Mouse (Mus musculus) mesoderm, embryonic 11.5 days (tissue): ENCODE measurements around the gene Pbxip1.
A peak's percentile ranks its signal among the peaks of the same experiment; 100 is the strongest.
"Not testable (repeated sequence)": the region's sequence is repeated elsewhere in the genome, so short reads cannot be mapped to it uniquely, and the experiment has no call there.

ENCODE experiments used
- DNase-seq: peaks from one replicate; pipeline ENCODE4 v3.0.0-alpha.2; 2012; ENCODE audit warnings: low read depth, low spot score

Gene Pbxip1

DNA sequence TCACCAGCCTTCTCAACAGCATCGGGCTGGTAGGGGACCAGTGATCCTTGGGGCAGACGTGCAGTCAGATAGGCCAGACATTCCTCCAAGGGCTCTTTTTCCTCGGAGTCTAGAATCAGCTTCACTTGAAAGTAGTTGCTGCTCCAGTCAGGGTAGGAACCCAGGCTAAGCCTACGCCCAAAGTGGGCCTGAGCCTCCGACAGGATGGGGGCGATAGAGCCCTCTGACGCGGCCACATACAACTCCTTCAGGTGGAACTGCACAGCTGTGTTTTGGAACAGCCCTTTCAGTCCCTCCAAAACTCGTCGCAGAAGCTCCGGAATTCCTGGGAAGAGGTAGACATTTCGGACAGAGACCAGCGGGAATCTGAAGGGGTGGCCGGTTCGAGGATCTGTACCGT, 28.1 kb upstream of the Pbxip1 start:
- DNase-seq: no peak

DNA sequence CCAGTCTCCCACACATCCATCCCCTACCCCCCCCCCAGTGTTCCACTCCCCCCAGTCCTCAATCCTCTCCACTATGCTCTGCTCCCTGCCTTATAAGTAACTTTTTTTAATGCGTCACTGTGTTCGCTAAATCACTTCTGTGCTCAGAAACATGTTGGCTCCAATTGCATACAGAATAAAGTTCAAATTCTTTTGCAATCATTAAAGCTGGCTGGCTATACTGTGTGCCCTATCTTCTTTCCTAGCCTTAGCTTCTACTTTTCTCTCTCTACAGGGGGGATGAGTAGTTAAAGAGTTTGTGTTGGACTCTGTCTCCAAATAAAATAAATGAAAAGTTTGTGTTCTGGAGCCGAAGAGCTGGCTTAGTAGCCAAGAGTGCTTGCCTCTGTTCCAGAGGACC, 26.8 kb upstream of the Pbxip1 start:
- DNase-seq: no peak

DNA sequence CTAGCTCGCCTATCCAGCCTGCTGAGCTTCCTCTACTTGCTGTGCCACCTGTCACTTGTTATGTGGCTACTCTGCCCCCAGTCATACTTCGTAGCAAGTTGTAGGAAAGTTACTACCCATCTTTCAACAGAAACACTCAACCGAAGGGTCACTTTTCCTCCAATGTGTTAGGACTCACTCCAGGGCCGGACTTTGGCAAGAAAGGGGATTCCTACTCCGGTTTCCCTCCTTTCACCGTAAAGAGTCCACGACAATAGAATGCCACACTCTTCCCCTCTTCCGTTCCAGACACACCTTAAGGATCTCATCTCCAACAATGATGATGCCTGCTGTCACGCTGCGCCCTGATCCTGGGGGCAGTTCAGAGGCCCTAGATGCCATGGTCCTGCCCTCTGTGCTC, 25.6 kb upstream of the Pbxip1 start:
- no peak for DNase-seq

DNA sequence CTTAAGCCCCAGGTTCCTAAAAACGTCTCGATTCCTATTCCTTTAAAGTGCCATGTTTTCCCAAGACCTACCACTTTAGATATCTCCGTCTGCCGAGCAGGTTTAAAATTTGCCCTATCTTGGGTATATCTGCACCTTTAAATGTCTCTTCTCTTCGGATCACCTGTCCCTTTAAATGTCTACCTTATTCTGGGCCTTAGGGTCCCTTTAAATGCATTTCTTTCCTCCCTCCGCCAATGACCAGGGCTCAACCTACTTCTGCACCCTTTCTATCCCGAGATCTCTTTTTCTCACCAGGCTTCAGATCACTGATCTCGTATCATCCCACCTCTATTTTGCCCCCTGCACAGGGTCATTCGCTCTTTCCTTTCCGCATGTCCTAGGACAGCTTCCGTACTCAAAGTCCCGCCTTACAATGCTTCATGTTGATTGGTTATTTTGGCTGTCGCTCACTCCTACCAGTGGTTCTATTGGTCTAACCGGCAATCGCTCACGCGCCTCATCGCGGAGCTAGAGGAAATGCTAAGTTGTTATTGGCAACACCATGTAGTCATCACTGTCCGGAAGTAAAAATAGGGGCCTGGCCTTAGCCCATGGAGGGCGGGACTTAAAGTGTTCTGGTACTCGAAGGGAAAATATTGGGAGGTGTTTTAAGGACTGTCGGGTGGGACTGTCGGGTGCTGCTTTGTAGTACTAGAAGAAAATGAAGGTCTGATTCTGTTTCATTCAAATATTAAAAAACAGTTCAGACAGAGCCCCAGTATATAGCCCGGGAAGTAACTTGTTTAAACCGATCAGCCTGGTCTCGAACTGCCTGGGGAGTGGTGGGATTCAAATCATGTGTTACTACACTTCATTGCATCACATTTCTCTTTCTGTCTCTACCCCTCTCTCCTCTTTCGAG, 24.8 kb upstream of the Pbxip1 start, which contains the start of gene Flad1:
Gene Flad1 (minus strand): TSS at position 381 of the 904 bp plus-strand sequence.
- peak; percentile 100 for DNase-seq

DNA sequence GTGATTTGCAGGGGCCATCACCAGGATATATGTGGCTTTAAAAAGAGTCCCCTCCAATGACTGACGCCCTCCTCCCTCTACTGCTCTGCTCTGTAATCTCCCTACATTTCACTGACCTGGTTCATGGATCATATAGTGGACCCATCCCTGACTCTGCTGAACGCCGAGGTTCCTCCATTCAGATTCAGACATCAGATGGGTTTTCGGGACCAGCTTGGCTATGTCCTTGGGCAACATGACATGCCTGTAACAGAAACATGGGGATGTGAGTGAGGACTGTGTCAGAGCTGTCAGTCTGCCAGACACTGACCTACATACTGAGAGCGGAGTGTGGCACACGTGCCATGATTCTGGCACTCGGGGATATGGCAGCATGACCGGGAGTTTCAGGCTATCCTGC, 20.3 kb upstream of the Pbxip1 start:
- no peak for DNase-seq

DNA sequence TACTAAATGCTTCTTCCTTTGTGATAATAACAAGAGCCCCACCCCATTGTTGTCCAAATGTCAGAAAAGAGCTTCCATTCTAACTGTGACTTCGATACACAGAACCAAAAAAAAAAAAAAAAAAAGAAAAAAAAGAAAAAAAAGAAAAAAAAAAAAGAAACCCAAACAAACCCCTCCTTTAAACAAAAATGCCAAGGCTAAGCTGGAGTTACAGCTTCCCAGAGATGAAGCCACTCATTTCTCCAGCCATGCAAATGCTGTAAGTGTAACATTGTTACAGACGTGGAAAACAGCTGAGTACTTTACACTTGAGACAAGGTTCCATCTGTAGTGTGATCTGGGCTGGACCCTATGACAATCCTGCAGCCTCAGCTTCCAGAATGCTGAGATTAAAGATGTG, 19.4 kb upstream of the Pbxip1 start:
- no peak for DNase-seq

DNA sequence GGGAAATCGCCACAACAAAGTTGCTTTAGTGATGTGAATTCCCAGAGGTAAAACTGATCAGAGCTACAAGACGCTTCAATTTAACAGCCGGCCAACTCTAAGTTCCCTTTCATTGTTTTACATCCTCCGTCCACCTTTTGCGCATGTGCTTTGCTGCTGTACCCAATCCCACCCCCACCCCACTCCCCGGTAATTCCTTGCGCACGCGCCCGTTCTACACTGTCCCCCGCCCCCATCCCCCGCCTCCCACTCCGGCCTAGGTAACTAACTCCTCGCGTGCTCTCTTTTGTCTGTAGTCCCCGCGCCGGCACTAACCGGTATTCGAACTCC, 18.7 kb upstream of the Pbxip1 start:
- DNase-seq: peak; percentile 89

DNA sequence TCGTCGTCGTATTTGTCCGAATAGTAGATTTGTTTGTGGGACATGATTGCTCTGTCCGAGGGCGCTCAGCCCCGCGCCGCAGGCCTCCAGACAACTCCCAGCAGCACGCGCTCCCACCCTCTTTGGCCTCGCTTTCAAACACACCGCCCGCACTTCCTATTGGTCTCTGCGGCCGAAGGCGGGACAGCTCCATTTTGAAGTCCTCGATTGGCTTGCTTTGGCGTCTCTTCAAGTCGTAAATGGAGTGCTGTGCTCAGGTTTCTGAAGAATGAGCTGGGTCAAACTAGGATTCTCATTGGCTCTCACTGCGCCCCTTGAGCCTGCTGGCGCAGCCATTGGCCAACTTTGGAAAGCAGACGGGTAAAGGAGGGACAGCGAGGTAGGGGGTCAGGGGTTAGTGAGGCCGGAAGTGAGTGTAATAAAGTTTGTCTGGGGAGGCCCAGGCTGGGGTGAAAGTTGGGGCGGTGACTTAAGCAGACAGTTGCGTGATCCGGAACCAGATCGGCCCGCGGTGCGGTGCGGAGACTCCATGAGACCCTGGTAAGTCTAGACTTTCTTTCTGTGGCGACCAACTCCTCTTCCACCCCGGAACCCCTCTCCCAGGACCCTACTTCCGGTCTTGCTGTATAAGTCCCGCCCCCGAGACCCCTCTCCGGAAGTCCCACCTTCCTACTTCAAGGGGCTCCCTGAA, 18.2 kb upstream of the Pbxip1 start, which contains the start of the genes Cks1b and Shc1:
Gene Cks1b (minus strand): TSS at position 214 of the 691 bp plus-strand sequence.
Gene Shc1 (plus strand): TSS at position 274 of the 691 bp plus-strand sequence.
- DNase-seq: peak; percentile 99

DNA sequence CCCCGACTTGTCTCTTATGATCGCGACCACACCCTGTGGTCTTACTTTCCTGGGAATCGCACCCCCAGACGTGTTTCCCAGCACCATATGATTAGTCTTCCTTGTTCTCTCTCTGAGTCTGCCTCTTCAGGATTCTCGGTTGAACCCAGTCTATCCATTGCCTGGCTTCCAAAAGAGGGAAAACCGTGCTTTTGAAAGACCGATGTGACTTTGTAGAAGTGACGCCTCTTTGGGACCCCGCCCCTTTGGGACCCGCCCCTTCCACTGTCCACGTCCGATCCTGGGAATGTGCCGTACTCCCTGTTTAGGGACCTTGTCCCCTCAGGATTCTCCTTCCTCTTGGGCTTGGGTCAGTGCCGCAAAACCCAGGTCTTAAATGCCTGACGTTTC, 17.6 kb upstream of the Pbxip1 start:
- DNase-seq: peak; percentile 77

DNA sequence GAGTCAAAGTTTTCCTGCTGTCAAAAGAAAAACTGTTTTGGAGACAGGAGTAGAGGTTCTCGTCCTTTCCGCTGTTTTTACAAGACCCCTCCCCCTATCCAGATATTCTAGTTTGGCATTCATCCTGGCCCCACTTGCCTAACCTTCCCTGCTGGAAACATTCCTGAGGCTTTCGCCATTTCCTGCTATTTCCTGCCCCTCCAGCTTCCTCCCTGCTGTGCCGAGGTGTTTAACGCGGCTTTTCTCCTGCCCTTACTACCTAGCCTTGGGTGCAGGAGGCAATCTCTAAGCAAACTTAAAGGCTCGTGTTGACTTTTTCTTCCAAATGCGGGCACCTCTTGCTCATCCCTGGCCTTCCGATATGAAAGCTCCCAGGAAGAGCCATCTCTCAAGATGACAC, 16.9 kb upstream of the Pbxip1 start:
- peak; percentile 54 for DNase-seq

DNA sequence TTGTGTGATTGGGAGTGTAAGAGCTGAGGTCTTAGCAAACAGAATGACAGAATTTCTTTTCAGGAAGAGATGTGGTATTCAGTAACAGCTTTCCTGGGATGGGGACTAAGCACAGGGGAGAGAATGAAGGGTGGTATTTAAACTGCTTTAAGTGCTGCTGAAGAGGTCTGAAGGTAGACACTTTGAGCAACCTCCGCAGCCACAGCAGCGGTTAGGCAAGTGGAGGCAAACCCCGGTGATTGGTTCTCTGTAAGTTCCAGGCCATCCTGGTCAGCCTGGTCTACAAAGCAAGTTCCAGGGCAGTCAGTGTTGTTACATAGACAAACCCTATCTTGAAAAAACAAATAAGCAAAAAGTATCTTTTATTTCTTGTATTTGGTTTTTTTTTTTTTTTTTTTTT, 16.5 kb upstream of the Pbxip1 start:
- DNase-seq: no peak

DNA sequence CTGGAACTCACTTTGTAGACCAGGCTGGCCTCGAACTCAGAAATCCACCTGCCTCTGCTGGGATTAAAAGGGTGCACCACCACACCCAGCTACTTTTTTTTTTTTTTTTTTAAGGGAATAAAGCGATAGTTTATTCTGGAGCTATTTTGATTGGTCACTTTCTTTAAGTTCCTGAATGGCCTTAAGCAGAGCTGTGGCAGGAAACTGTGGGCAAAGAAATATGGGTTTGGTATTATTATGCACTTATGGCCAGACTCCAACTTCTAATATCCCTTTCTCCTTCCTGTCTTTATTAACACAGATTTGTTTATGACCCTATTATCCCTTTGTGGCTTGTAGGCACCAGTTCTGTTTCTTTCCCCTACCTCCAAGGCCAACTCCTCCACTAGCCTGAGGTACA, 16.1 kb upstream of the Pbxip1 start:
- no peak for DNase-seq

DNA sequence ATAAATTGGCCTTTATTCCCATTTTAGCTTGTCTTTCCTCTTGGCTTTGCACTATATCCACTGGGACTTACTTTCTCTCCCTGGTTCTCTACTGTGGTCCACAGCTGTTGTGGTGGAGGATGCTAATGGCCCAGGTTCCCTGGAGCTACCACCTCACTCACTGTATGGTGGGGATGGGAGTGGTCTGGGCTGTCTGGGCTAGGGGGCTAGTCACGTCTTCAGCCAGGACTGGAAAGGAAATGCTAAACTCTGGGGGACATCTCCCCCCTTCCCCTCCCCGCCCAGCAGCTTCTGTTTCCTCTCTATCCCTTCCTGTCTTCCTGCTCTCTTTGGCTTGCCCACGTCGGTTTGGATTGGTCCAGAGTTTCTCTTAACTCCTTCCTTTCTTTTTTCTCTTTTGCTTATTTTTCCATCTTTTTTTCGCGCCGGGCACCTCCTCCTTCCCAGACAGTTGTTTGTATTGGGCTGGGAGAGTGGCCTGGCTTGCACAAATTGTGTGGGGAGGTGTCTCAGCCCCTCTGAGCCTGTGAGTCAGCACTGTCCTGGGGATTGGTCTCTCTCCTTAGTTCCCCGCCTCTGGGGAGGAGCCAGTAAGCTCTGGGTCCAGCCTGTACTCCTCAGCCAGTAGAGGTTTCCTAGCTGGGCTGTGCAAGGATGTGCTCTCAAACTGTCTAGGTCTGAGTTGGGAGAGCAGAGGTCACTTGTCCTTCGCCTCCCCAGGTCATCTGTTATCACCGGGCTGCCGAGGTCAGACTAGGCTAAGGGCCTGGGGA, 15.3 kb upstream of the Pbxip1 start:
- peak; percentile 80 for DNase-seq

DNA sequence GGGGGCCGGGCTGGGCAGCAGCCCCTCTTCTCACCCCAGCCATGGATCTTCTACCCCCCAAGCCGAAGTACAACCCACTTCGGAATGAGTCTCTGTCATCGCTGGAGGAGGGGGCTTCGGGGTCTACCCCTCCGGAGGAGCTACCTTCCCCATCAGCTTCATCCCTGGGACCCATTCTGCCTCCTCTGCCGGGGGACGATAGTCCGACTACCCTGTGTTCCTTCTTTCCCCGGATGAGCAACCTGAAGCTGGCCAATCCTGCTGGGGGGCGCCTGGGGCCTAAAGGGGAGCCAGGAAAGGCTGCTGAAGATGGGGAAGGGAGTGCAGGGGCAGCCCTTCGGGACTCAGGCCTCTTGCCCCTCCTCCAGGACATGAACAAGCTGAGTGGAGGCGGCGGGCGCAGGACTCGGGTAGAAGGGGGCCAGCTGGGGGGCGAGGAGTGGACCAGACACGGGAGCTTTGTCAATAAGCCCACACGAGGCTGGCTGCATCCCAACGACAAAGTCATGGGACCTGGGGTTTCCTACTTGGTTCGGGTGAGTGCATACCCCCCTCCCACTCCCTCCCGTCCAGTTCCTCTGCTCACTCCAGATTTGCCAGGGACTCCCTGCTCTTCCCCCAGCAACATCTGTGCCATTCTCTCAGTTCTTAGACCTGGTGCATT, 14.6 kb upstream of the Pbxip1 start:
- DNase-seq: no peak

DNA sequence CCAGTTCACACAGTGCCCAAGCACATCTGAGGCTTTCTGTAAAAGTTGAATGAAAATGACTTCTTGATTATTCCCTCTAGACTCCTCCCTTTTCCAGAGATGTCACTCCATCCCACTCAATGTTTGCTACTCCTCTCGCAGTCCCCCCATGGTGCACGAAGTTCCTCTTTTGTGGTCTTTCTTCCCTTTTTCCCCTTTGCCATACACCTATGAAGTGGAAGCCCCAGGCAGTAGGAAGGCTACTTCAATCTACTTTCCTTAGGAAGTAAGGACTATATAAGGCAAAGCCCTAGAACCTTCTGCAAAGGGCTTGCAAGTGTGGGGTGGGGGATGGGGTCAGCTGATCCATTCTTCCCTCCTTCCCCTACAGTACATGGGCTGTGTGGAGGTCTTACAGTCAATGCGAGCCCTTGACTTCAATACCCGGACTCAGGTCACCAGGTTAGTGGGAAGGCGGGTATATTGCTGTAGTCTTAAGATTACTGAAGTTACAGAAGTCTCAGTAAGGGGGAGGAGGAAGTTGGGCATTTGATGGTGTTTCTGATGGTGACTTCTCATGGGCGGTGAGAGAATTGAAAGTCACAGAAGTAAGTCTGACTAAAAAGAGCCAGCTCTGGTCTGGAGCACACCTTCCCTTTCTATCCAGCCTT, 13.8 kb upstream of the Pbxip1 start:
- DNase-seq: no peak

DNA sequence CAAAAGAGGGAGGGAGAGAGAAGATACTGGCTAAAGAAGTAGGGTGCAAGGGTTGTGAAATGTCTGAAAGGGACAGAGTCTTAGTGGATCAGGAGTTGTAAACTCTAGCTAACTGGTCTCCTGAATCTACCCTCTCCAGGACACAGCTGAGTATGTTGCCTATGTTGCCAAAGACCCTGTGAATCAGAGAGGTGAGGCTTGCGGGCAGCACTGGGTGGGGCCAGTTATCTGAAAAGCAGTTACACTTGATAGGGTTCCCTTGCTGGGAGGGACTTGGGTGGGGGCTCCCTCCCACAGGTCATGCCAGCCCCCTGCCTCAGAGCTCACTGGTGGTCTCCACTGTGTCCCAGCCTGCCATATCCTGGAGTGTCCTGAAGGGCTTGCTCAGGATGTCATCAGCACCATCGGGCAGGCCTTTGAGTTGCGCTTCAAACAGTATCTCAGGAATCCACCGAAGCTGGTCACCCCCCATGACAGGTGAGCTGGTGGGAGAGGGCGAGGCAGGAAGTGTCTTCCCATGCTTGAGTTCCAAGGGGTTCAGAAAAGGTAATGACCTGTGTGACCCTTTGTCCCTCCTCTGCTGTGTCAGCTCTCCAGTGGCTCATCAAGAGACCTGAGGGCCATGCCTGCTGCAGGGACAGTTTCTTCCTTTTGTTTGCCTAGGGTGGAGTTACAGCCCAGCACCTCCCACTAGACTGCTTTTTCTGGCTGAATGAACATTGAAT, 11.9 kb upstream of the Pbxip1 start:
- DNase-seq: no peak

DNA sequence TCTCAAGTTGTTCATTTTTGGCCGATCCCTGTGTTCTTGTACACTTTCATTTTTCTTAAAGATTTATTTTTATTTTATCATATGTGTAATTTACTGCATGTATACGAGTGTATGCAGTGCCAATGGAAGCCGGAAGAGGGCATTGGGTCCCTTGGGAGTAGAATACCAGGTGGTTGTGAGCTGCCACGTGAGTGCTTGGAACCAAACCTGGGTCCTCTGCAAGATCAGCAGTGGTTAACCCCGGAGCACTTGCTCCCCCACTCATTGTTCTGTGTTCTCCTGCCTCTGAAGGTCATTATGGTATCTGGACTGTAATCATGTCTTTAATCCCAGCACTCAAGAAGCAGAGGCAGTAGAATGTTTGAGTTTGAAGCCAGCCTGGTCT, 11.4 kb upstream of the Pbxip1 start:
- DNase-seq: no peak

DNA sequence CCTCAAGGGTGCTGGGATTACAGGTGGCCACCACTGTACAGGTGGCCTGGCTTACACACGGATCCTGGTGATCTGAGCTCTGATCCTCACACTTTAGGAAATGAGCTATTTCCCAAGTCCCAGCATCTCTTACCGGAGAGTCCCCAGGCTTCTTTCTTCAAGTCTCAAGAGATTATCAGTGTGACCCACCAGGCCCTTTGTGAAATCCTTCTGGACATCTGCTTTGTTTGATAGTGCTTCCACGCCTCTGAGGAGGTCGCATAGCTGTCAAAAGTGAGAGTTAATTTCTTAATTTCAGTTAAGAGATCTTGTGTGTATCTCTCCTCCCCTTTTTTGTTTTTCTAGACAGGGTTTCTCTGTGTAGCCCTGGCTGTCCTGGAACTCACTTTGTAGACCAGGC, 10.6 kb upstream of the Pbxip1 start:
- DNase-seq: no peak

DNA sequence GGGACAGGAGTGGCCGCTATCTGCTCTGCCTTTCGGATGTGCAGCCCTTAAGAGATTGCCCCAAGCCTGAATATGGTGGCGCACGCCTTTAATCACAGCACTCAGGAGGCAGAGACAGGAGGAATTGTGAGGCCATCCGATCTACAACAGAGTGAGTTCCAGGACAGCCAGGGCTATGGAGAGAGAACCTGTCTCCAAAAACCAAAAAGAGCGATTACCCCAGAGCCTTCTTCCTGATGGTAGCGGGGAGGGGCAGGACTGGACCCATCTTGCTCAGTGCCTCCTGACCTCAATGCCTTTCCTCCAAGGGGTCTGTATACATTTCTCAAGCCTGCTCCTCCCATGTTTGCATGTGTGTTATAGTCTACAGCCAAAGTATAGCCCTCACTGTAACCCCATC, 7.5 kb upstream of the Pbxip1 start:
- not testable (repeated sequence) for DNase-seq
